In the genomic region with DNA sequence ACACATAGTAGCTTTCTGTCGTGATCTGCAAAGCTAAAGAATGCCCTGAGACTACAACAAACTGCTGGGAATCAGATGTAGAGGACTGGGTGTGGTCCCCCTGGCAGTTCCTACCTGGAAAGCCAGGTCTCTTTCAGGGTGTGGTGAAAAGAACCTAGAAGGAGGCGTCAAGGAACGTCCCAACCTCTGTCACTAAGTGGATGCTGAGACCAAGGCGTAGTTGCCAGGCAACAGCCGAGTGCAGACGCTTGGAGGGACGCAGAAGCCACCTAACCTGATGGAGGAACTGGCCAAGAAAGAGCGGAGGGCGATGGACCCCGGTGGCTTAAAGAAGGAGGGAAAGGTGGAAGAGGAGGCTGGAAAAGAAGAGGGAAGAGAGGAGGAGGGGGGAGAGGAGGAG, we compare ENCODE assay signal across 9 mouse cellular contexts. TPM values are rescaled to one million over a fixed set of nuclear protein-coding genes. Genes with fewer than 3 reads are reported as not detected.
A peak's percentile ranks its signal among the peaks of the same experiment; 100 is the strongest.
DNase-seq lines count a peak whose midpoint lies in the region; ATAC-seq lines count a peak whose summit lies in the region.
"Had no signal": no experiment of that assay in that cellular context is flagged by ENCODE, and none has a peak within 500 bp of the region (broad histone marks: within the 10 kb centered on the region; RNA-seq: fewer than 3 reads in every experiment).

A gene (plus strand): TSS at position 223 of the 400 bp plus-strand sequence.

- no peak within 1 kb of the TSS for H3K27ac ChIP-seq in kidney, embryonic 15.5 days
- no peak within 1 kb of the TSS for H3K27ac ChIP-seq in embryonic facial prominence, embryonic 10.5 days (replicated peaks)
- no peak within 1 kb of the TSS for H3K27ac ChIP-seq in intestine, embryonic 14.5 days (ENCODE audit: low read depth)
- no peak within 1 kb of the TSS for H3K27ac ChIP-seq in midbrain, embryonic 12.5 days (replicated peaks)

- no peaks in the 10 kb centered on the region for H3K9me3 ChIP-seq in kidney, embryonic 15.5 days (replicated peaks)
- no peaks in the 10 kb centered on the region for H3K9me3 ChIP-seq in embryonic facial prominence, embryonic 10.5 days
- H3K9me3 ChIP-seq in intestine, embryonic 14.5 days (ENCODE audit: control insufficient read depth, low read length): no peaks in the 10 kb centered on the region
- no peaks in the 10 kb centered on the region for H3K9me3 ChIP-seq in midbrain, embryonic 12.5 days
- H3K9me3 ChIP-seq: G1E had no signal

- no peaks in the 10 kb centered on the region for H3K27me3 ChIP-seq in kidney, embryonic 15.5 days
- H3K27me3 ChIP-seq in embryonic facial prominence, embryonic 10.5 days (replicated peaks; ENCODE audit: low read depth, poor library complexity, severe bottlenecking): peaks cover 10% of the 10 kb centered on the region
- H3K27me3 ChIP-seq in intestine, embryonic 14.5 days (replicated peaks; ENCODE audit: control insufficient read depth, insufficient read depth, low read length): no peaks in the 10 kb centered on the region
- 0 out of 2 replicates have a peak, but pooled peaks cover 10% of the 10 kb centered on the region for H3K27me3 ChIP-seq in midbrain, embryonic 12.5 days

- H3K4me2 ChIP-seq in kidney, embryonic 15.5 days: peak within 1 kb of the TSS; percentile 55
- peak within 1 kb of the TSS; percentile 37 for H3K4me2 ChIP-seq in intestine, embryonic 14.5 days (ENCODE audit: low read length)
- H3K4me2 ChIP-seq in midbrain, embryonic 12.5 days (replicated peaks): peak within 1 kb of the TSS; percentile 47

- H3K4me3 ChIP-seq in kidney, embryonic 15.5 days (replicated peaks): peak within 1 kb of the TSS; percentile 25
- peak within 1 kb of the TSS; percentile 47 for H3K4me3 ChIP-seq in embryonic facial prominence, embryonic 10.5 days
- H3K4me3 ChIP-seq in intestine, embryonic 14.5 days (ENCODE audit: low read depth, low read length): 0 out of 2 replicates have a peak within 1 kb of the TSS, but pooled peaks have one; percentile 2
- peak within 1 kb of the TSS; percentile 26 for H3K4me3 ChIP-seq in midbrain, embryonic 12.5 days

- no peak within 1 kb of the TSS for H3K9ac ChIP-seq in kidney, embryonic 15.5 days
- H3K9ac ChIP-seq in intestine, embryonic 14.5 days (ENCODE audit: low read length): no peak within 1 kb of the TSS
- no peak within 1 kb of the TSS; the same call in 1 of the 2 replicates for H3K9ac ChIP-seq in midbrain, embryonic 12.5 days (replicated peaks)

- 9% methylated on average over 10 of the region's 10 CpGs for WGBS in kidney, embryonic 15.5 days
- WGBS in embryonic facial prominence, embryonic 10.5 days: 8% methylated on average over 10 of the region's 10 CpGs
- 12% methylated on average over 10 of the region's 10 CpGs for WGBS in intestine, embryonic 14.5 days
- 10% methylated on average over 10 of the region's 10 CpGs for whole genome bisulfite sequencing in midbrain, embryonic 12.5 days

- no peak for ATAC-seq in kidney, embryonic 15.5 days (replicated peaks; ENCODE audit: low FRiP score)
- ATAC-seq in intestine, embryonic 14.5 days (replicated peaks; ENCODE audit: low FRiP score, low TSS enrichment, low read depth): no peak; the same call in 1 of the 2 replicates
- ATAC-seq in midbrain, embryonic 12.5 days (ENCODE audit: low FRiP score, low read depth): no peak
- ATAC-seq in erythroid progenitor cell, adult 5-6 weeks (replicated peaks; ENCODE audit: low FRiP score, poor library complexity, severe bottlenecking): no peak

- H3K36me3 ChIP-seq in kidney, embryonic 15.5 days: peaks cover 18% of the 10 kb centered on the region
- H3K36me3 ChIP-seq in embryonic facial prominence, embryonic 10.5 days (replicated peaks): peaks cover 21% of the 10 kb centered on the region
- peaks cover 11% of the 10 kb centered on the region for H3K36me3 ChIP-seq in intestine, embryonic 14.5 days (ENCODE audit: control insufficient read depth, insufficient read depth, low read length)
- H3K36me3 ChIP-seq in midbrain, embryonic 12.5 days: peaks cover 9% of the 10 kb centered on the region

- DNase-seq in kidney, postnatal 25 days: no peak
- no peak for DNase-seq in embryonic facial prominence, embryonic 10.5 days (ENCODE audit: low spot score)
- DNase-seq in intestine, embryonic 14.5 days (ENCODE audit: low spot score): no peak
- no peak for DNase-seq in MN1 (ENCODE audit: low spot score)
- no peak for DNase-seq in embryo, embryonic 10 days (ENCODE audit: low spot score)

- 0 out of 2 replicates have a peak, but pooled peaks cover 5% of the 10 kb centered on the region for H3K4me1 ChIP-seq in kidney, embryonic 15.5 days
- H3K4me1 ChIP-seq in embryonic facial prominence, embryonic 10.5 days: peaks cover 9% of the 10 kb centered on the region; the same call in 1 of the 2 replicates
- H3K4me1 ChIP-seq in intestine, embryonic 14.5 days (replicated peaks; ENCODE audit: control insufficient read depth, insufficient read depth, low read length): no peaks in the 10 kb centered on the region
- no peaks in the 10 kb centered on the region for H3K4me1 ChIP-seq in midbrain, embryonic 12.5 days

RNA-seq across cellular contexts. Expression of the gene that starts here (rescaled TPM):
- polyA plus RNA-seq in kidney, embryonic 15.5 days (2015; fragmentation: Nextera tagmentation; extraction: Ambion mirVana): 0.27 and 0.90 TPM in 2 replicates
- polyA plus RNA-seq in embryonic facial prominence, embryonic 10.5 days (2016; fragmentation: Nextera tagmentation; extraction: Ambion mirVana): 0.55 TPM in 2 replicates
- 0.32 and 0.50 TPM in 2 replicates for polyA plus RNA-seq in intestine, embryonic 14.5 days (2014; fragmentation: Nextera tagmentation; extraction: Ambion mirVana)
- 0.98 and 1.4 TPM in 2 replicates for polyA plus RNA-seq in midbrain, embryonic 12.5 days (2016; fragmentation: Nextera tagmentation; extraction: Ambion mirVana)
- not detected in 2 replicates for total RNA-seq in erythroid progenitor cell, adult 5-6 weeks (2015; ENCODE audit: low replicate concordance)
- not detected in 2 replicates for total RNA-seq in erythroid progenitor cell, adult 5-6 weeks (2017; ENCODE audit: low replicate concordance)
- total RNA-seq: G1E had no signal
- polyA plus RNA-seq: G1E had no signal
